Mouse (Mus musculus): ENCODE data around the gene Adgrg1. TPM values are rescaled to one million over a fixed set of nuclear protein-coding genes. Genes with fewer than 3 reads are reported as not detected.
"Not testable (repeated sequence)": the region's sequence is repeated elsewhere in the genome, so short reads cannot be mapped to it uniquely, and the experiment has no call there.

The Adgrg1 gene
- polyA plus RNA-seq, 2 experiments = 17.6 to 25.6 TPM

DNA sequence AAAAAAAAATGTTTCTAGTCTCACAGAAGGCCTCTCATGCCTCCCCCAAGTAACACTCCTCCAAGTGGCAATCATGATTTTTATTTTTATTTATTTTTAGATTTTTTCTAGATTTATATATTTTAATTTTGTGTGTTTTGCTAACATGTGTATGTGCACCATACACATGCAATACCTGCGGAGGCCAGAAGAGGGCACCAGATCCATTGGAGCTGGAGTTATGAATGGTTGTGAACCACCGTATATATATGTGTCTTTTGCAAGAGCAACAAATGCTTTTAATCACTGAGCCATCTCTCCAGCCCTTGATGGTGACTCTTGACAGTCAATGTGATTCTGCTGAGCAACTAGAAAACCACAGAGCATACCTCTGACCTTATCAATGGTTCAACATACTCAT lies 50.9 kb downstream of the Adgrg1 start:
- 74% methylated on average over 2 of the region's 2 CpGs for WGBS
- DNase-seq (ENCODE audit: low spot score) = no peak
- no peaks in the 10 kb centered on the region for H3K9me3 ChIP-seq (ENCODE audit: control insufficient read depth, low read length)

DNA sequence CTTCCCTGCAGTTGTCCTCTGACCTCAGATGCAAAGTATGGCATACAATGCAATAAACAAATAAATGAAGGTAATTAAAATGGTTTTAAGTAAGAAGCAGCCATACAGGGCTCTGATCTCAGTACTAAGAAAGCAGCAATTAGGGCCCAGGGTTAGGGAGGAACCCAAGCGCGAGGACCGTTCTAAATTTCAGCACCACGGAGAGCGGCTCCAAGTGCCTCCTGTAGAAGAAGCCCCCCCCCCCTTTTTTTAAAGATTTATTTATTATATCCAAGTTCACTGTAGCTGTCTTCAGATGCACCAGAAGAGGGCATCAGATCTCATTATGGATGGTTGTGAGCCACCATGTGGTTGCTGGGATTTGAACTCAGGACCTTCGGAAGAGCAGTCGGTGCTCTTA lies 53.8 kb downstream of the Adgrg1 start:
- H3K4me2 ChIP-seq (replicated peaks; ENCODE audit: low read depth, low read length, severe bottlenecking); H3K27ac ChIP-seq (replicated peaks; ENCODE audit: low read depth, low read length); H3K9me3 ChIP-seq (ENCODE audit: control insufficient read depth, low read length); H3K9ac ChIP-seq (ENCODE audit: low read depth, low read length, severe bottlenecking); ATAC-seq (ENCODE audit: low FRiP score, low read depth); H3K27me3 ChIP-seq (ENCODE audit: control insufficient read depth, insufficient read depth, low read length); H3K4me1 ChIP-seq (ENCODE audit: control insufficient read depth, insufficient read depth, low read length); H3K36me3 ChIP-seq (ENCODE audit: control insufficient read depth, insufficient read depth, low read length); H3K4me3 ChIP-seq (replicated peaks; ENCODE audit: low read length): not testable (repeated sequence)
- peak; percentile 71 for DNase-seq (ENCODE audit: low spot score)
- 47% methylated on average over 7 of the region's 7 CpGs for WGBS

More for the DNA sequence above, 50.9 kb downstream of the Adgrg1 start:
- no peak overlapping the region for H3K4me2 ChIP-seq (replicated peaks; ENCODE audit: low read depth, low read length, severe bottlenecking)
- H3K4me1 ChIP-seq (ENCODE audit: control insufficient read depth, insufficient read depth, low read length) = no peaks in the 10 kb centered on the region
- no peak overlapping the region for H3K27ac ChIP-seq (replicated peaks; ENCODE audit: low read depth, low read length)
- H3K36me3 ChIP-seq (ENCODE audit: control insufficient read depth, insufficient read depth, low read length) = no peaks in the 10 kb centered on the region
- no peaks in the 10 kb centered on the region for H3K27me3 ChIP-seq (ENCODE audit: control insufficient read depth, insufficient read depth, low read length)
- no peak for ATAC-seq (ENCODE audit: low FRiP score, low read depth)
- TF ChIP-seq POLR2A (IDR thresholded peaks at IDR 0.05; ENCODE audit: borderline replicate concordance, extremely low read depth, insufficient read depth, insufficient read length) = no peak
- H3K4me3 ChIP-seq (replicated peaks; ENCODE audit: low read length) = no peak overlapping the region
- H3K9ac ChIP-seq (ENCODE audit: low read depth, low read length, severe bottlenecking) = no peak overlapping the region

DNA sequence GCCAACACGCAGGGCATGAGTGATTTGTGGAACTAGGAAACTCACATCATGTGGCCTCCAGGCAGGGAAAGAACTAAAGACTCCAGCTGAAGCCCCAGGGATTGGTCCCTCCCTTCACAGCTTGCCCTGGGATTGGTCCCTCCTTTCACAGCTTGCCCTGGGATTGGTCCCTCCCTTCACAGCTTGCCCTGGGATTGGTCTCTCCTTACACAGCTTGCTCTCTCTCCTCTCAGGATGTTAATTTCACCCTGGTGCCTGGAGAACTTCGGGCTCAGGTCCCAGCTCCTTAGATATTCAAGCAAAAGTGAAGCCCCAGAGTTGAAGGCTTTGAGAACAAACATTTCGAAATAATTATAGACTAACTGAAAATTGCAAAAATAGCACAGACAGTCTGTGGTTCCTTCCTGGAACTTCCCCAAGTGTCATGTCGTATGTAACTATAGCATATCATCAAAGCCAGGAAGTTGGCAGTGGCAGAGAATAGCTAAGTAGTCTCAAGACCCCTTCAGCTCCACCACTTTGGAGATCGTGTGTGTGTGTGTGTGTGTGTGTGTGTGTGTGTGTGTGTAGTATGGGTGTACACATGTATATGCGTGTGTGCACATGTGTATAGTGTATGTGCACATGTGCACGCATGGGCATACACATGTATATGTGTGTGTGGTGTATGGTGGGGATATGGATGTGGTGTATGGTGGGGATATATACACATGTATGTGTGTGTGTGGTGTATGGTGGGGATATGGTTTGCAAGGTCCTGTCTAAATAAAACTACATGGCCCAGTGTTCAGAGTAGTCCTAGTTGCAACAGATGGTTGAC lies 62.8 kb downstream of the Adgrg1 start:
- no peak for TF ChIP-seq POLR2A (IDR thresholded peaks at IDR 0.05; ENCODE audit: borderline replicate concordance, extremely low read depth, insufficient read depth, insufficient read length)

DNA sequence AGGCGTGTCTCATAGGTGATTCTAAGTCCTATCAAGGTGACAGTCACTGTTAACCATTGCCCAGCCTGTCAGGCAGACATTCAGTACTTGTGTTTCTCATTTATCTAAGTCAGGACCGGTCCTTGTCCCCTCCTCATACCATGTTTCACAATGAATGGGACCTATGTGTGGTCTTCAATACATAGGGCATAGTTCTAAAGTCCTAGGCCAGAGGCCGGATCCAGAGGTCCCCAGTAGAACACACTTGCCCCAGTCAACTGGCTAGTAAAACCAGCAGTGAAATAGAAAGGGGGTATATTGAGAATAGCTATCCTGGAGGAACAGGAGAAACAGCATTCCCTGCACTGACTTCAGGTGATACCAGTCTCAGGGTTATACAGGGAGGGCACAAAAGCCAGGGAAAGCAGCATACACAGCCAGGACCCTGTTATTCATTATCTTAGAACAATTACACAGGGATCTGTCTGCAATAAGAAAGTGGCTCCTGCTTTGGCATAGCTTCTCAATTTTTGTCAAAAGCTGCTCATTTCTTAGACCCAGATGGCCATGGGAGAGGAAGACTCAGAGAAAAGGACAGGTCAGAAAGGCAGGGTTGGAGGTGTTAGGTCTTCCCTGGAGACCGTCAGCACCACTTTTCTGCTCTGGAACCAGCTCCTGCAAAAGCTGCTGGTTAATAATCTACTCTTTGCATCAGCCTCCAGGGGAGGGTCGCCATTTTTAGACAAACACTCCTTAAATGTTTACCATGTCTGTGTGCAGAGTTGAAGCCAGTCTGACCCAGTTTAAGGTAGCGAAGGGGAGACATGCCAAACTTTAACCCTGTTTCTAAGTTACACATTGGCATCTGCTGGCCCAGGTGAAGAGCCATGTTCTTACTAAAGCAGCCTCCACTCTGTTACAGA lies 67.6 kb downstream of the Adgrg1 start:
- H3K9ac ChIP-seq (ENCODE audit: low read depth, low read length, severe bottlenecking) = no peak overlapping the region
- H3K4me1 ChIP-seq (ENCODE audit: control insufficient read depth, insufficient read depth, low read length) = peaks cover 3% of the 10 kb centered on the region; the same call in 1 of the 2 replicates
- DNase-seq (ENCODE audit: low spot score) = no peak
- no peaks in the 10 kb centered on the region for H3K36me3 ChIP-seq (ENCODE audit: control insufficient read depth, insufficient read depth, low read length)
- no peaks in the 10 kb centered on the region for H3K9me3 ChIP-seq (ENCODE audit: control insufficient read depth, low read length)
- TF ChIP-seq POLR2A (IDR thresholded peaks at IDR 0.05; ENCODE audit: borderline replicate concordance, extremely low read depth, insufficient read depth, insufficient read length) = no peak
- H3K4me2 ChIP-seq (replicated peaks; ENCODE audit: low read depth, low read length, severe bottlenecking) = no peak overlapping the region
- H3K27ac ChIP-seq (replicated peaks; ENCODE audit: low read depth, low read length) = no peak overlapping the region
- no peak for ATAC-seq (ENCODE audit: low FRiP score, low read depth)
- 67% methylated on average over 6 of the region's 6 CpGs for WGBS
- no peak overlapping the region for H3K4me3 ChIP-seq (replicated peaks; ENCODE audit: low read length)
- H3K27me3 ChIP-seq (ENCODE audit: control insufficient read depth, insufficient read depth, low read length) = no peaks in the 10 kb centered on the region

More for the DNA sequence above, 62.8 kb downstream of the Adgrg1 start:
- DNase-seq (ENCODE audit: low spot score) (peak; percentile 47), ATAC-seq (ENCODE audit: low FRiP score, low read depth) (peak; percentile 55; the same call in 1 of the 2 replicates)
- Histone ChIP-seq H3K4me3 (replicated peaks; ENCODE audit: low read length) (no peak overlapping the region), H3K9me3 (ENCODE audit: control insufficient read depth, low read length) (no peaks in the 10 kb centered on the region), H3K27ac (replicated peaks; ENCODE audit: low read depth, low read length) (no peak overlapping the region), H3K4me2 (replicated peaks; ENCODE audit: low read depth, low read length, severe bottlenecking) (no peak overlapping the region), H3K9ac (ENCODE audit: low read depth, low read length, severe bottlenecking) (no peak overlapping the region), H3K4me1 (ENCODE audit: control insufficient read depth, insufficient read depth, low read length) (no peaks in the 10 kb centered on the region), H3K36me3 (ENCODE audit: control insufficient read depth, insufficient read depth, low read length) (no peaks in the 10 kb centered on the region), H3K27me3 (ENCODE audit: control insufficient read depth, insufficient read depth, low read length) (no peaks in the 10 kb centered on the region)
- 66% methylated on average over 7 of the region's 7 CpGs for WGBS

DNA sequence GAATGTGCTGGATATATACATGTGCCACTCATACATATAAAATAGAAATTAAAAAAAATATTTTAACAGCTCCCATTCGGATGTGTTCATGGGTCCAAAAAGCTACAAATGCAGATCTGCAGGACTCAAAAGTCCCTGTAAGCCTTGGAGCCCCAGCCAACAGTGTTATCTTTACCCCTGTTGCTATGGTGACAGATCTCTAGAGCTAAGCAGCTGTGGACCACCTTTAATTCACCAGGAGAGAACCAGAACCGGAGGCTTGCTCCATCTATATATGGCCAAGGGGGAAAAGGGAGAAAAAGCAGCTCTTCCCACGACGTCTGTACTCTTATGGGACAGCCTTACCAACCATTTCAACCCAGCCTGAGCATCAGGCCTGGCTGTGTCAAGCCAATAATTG lies 70.3 kb downstream of the Adgrg1 start:
- TF ChIP-seq POLR2A (IDR thresholded peaks at IDR 0.05; ENCODE audit: borderline replicate concordance, extremely low read depth, insufficient read depth, insufficient read length) = no peak
- no peaks in the 10 kb centered on the region for H3K36me3 ChIP-seq (ENCODE audit: control insufficient read depth, insufficient read depth, low read length)
- WGBS = 65% methylated on average over 4 of the region's 4 CpGs
- no peak overlapping the region for H3K4me3 ChIP-seq (replicated peaks; ENCODE audit: low read length)
- no peak overlapping the region for H3K27ac ChIP-seq (replicated peaks; ENCODE audit: low read depth, low read length)
- H3K4me1 ChIP-seq (ENCODE audit: control insufficient read depth, insufficient read depth, low read length) = peaks cover 5% of the 10 kb centered on the region; the same call in 1 of the 2 replicates
- ATAC-seq (ENCODE audit: low FRiP score, low read depth) (no peak), DNase-seq (ENCODE audit: low spot score) (no peak)
- H3K27me3 ChIP-seq (ENCODE audit: control insufficient read depth, insufficient read depth, low read length) = no peaks in the 10 kb centered on the region
- no peaks in the 10 kb centered on the region for H3K9me3 ChIP-seq (ENCODE audit: control insufficient read depth, low read length)
- no peak overlapping the region for H3K9ac ChIP-seq (ENCODE audit: low read depth, low read length, severe bottlenecking)
- no peak overlapping the region for H3K4me2 ChIP-seq (replicated peaks; ENCODE audit: low read depth, low read length, severe bottlenecking)

Measured in limb, embryonic 14.5 days (tissue).